Mouse (Mus musculus) ES-E14 (cell line): ENCODE measurements at regions not wholly inside any gene's neighbourhood (a gene's known extent, or its start where the extent isn't known, plus 50 kb on each side); places are given as distances from the start of the nearest gene placed in this dataset.

Experiments
- DNase-seq: peaks from one replicate; pipeline ENCODE4 v3.0.0-alpha.2; 2013; ENCODE audit warnings: low read depth, low spot score
- H3K27ac ChIP-seq: 2 replicates; pipeline ENCODE4 v1.5.1; 2012; ENCODE audit warnings: low read depth, mild to moderate bottlenecking, low read length, moderate library complexity, mixed read lengths; ENCODE audit not compliant: poor library complexity, insufficient read depth, severe bottlenecking
- H3K36me3 ChIP-seq: 2 replicates; pipeline ENCODE4 v1.6.1; 2012; ENCODE audit warnings: mild to moderate bottlenecking, low read length, moderate library complexity, mixed read lengths; ENCODE audit not compliant: control insufficient read depth, poor library complexity, insufficient read depth, severe bottlenecking
- H3K4me1 ChIP-seq, 2 experiments: fragments of 150-350 bp in 1 of 2; sonication (generic) in 1 of 2; 2 replicates each; pipeline ENCODE4 v1.6.1; 2012; ENCODE audit warnings: low read length in 2 of 2, mild to moderate bottlenecking in 1 of 2, mixed read lengths in 1 of 2; ENCODE audit not compliant: control insufficient read depth in 2 of 2, insufficient read depth in 2 of 2, poor library complexity in 1 of 2
- H3K4me3 ChIP-seq, 2 experiments: fragments of 150-350 bp in 1 of 2; sonication (generic) in 1 of 2; 2 replicates each; pipeline ENCODE4 v1.5.1; 2012; ENCODE audit warnings: low read length in 2 of 2, low read depth in 1 of 2, mild to moderate bottlenecking in 1 of 2, mixed read lengths in 1 of 2; ENCODE audit not compliant: insufficient read depth in 1 of 2, poor library complexity in 1 of 2, severe bottlenecking in 1 of 2
- H3K9ac ChIP-seq: 2 replicates; pipeline ENCODE4 v1.6.1; 2012; ENCODE audit warnings: low read depth, mild to moderate bottlenecking, low read length, mixed read lengths; ENCODE audit not compliant: poor library complexity, insufficient read depth, severe bottlenecking
- H3K9me3 ChIP-seq: fragments of 150-350 bp; sonication (generic); 2 replicates; pipeline ENCODE4 v1.6.1; 2012; ENCODE audit warnings: low read depth, mild to moderate bottlenecking, low read length; ENCODE audit not compliant: control insufficient read depth, insufficient read depth
- CHD2 ChIP-seq: IDR thresholded peaks from 2 replicates; pipeline ENCODE4 v1.6.1; 2014; ENCODE audit warnings: mild to moderate bottlenecking, low read depth, low read length, inconsistent platforms
- HCFC1 ChIP-seq: IDR thresholded peaks from 2 replicates; pipeline ENCODE4 v1.6.1; 2012; ENCODE audit warnings: low read length, inconsistent platforms, borderline replicate concordance; ENCODE audit not compliant: insufficient read depth
- MAFK ChIP-seq: IDR thresholded peaks from 2 replicates; pipeline ENCODE4 v1.6.1; 2014; ENCODE audit warnings: mild to moderate bottlenecking, low read depth, low read length, inconsistent platforms; ENCODE audit not compliant: insufficient read depth
- ZC3H11A ChIP-seq: IDR thresholded peaks from 2 replicates; pipeline ENCODE4 v1.6.1; 2012; ENCODE audit warnings: low read depth, mild to moderate bottlenecking, inconsistent platforms, low read length, borderline replicate concordance
- ZNF384 ChIP-seq: IDR thresholded peaks from 2 replicates; pipeline ENCODE4 v1.6.1; 2012; ENCODE audit warnings: low read depth, low read length, inconsistent platforms
- in situ Hi-C, 2 experiments: fragments of 600-800 bp; cut with MboI; formaldehyde crosslinking; loops; one replicate each; pipeline ENCODE4 v1.15.1; 2025; ENCODE audit warnings: low sequenced_read_pairs in 2 of 2, inconsistent platforms in 1 of 2; ENCODE audit not compliant: unreplicated experiment in 2 of 2

- in situ Hi-C loops: no loop called here
- Histone ChIP-seq H3K36me3 (no peaks in the 10 kb centered on the region), H3K4me3 (no peak overlapping the region), H3K9me3 (no peaks in the 10 kb centered on the region), H3K27ac (no peak overlapping the region), H3K4me1 (no peaks in the 10 kb centered on the region), H3K9ac (no peak overlapping the region)
- no peak for TF ChIP-seq ZC3H11A
- no peak for TF ChIP-seq MAFK
- no peak for DNase-seq
These were observed 153.4 kb upstream of the Speer2 start for GRCm38 (mm10) chr16:70016980-70017379.

GRCm38 (mm10) chr16:70019564-70019963 lies 156.0 kb upstream of the Speer2 start:
- no peaks in the 10 kb centered on the region for H3K36me3 ChIP-seq
- no peak overlapping the region for H3K4me3 ChIP-seq
- H3K4me1 ChIP-seq: no peaks in the 10 kb centered on the region
- H3K9ac ChIP-seq: no peak overlapping the region
- H3K27ac ChIP-seq: no peak overlapping the region
- in situ Hi-C loops: no loop called here
- DNase-seq: no peak
- TF ChIP-seq ZNF384: no peak
- TF ChIP-seq ZC3H11A: no peak
- TF ChIP-seq MAFK: no peak
- TF ChIP-seq CHD2: no peak
- no peak for TF ChIP-seq HCFC1
- no peaks in the 10 kb centered on the region for H3K9me3 ChIP-seq

GRCm38 (mm10) chr16:70021436-70021835 lies 157.9 kb upstream of the Speer2 start:
- no peaks in the 10 kb centered on the region for H3K36me3 ChIP-seq
- H3K9ac ChIP-seq: no peak overlapping the region
- H3K4me3 ChIP-seq: no peak overlapping the region
- DNase-seq: no peak
- H3K4me1 ChIP-seq: no peaks in the 10 kb centered on the region
- in situ Hi-C loops: no loop called here
- no peak overlapping the region for H3K27ac ChIP-seq
- TF ChIP-seq ZNF384: no peak
- H3K9me3 ChIP-seq: no peaks in the 10 kb centered on the region

- Histone ChIP-seq H3K36me3 (no peaks in the 10 kb centered on the region), H3K9me3 (no peaks in the 10 kb centered on the region), H3K9ac (no peak overlapping the region), H3K4me1 (no peaks in the 10 kb centered on the region), H3K27ac (no peak overlapping the region), H3K4me3 (no peak overlapping the region; a peak in 1 of 4 replicates)
- in situ Hi-C loops: no loop called here
- TF ChIP-seq HCFC1: no peak
- no peak for TF ChIP-seq CHD2
- no peak for TF ChIP-seq ZNF384
- no peak for TF ChIP-seq ZC3H11A
- no peak for TF ChIP-seq MAFK
- DNase-seq: peak; percentile 15
These were observed 165.1 kb upstream of the Speer2 start for GRCm38 (mm10) chr16:70028649-70029048.

GRCm38 (mm10) chr16:70045547-70045946 lies 182.0 kb upstream of the Speer2 start:
- DNase-seq: no peak
- in situ Hi-C loops: no loop called here
- H3K27ac ChIP-seq: no peak overlapping the region

More at GRCm38 (mm10) chr16:70045547-70045946, 182.0 kb upstream of the Speer2 start:
- Histone ChIP-seq H3K4me3 (no peak overlapping the region), H3K9me3 (no peaks in the 10 kb centered on the region), H3K9ac (no peak overlapping the region), H3K4me1 (no peaks in the 10 kb centered on the region), H3K36me3 (no peaks in the 10 kb centered on the region)
- TF ChIP-seq ZC3H11A (no peak), MAFK (no peak), CHD2 (no peak), HCFC1 (no peak), ZNF384 (no peak)
